Mouse (Mus musculus) MEL (cell line): ENCODE data around the gene Irf1. TPM values are rescaled to one million over a fixed set of nuclear protein-coding genes. Genes with fewer than 3 reads are reported as not detected.
A peak's percentile ranks its signal among the peaks of the same experiment; 100 is the strongest.

Experiments
- DNase-seq: peaks from one replicate; pipeline ENCODE4 v3.0.0; 2011; ENCODE audit warnings: low read depth, low spot score
- H3K27ac ChIP-seq: 2 replicates; pipeline ENCODE4 v1.5.1; 2012; ENCODE audit warnings: low read depth, mild to moderate bottlenecking, control low read depth, low read length, moderate library complexity; ENCODE audit not compliant: control insufficient read depth
- H3K27me3 ChIP-seq, 2 experiments: fragments of 150-350 bp in 1 of 2; sonication (generic) in 1 of 2; 2 replicates each; pipeline ENCODE4 v1.6.1; 2012; ENCODE audit warnings: low read length in 2 of 2, mild to moderate bottlenecking in 2 of 2, improper control_type of control experiment in 1 of 2, moderate library complexity in 1 of 2; ENCODE audit not compliant: insufficient read depth in 2 of 2, control insufficient read depth in 1 of 2
- H3K36me3 ChIP-seq, 2 experiments: 2 replicates each; pipeline ENCODE4 v1.6.1; 2012 to 2014; ENCODE audit warnings: low read length in 2 of 2, improper control_type of control experiment in 1 of 2, inconsistent platforms in 1 of 2, mild to moderate bottlenecking in 1 of 2; ENCODE audit not compliant: insufficient read depth in 2 of 2, control insufficient read depth in 1 of 2
- H3K4me1 ChIP-seq, 2 experiments: fragments of 150-350 bp in 1 of 2; sonication (generic) in 1 of 2; 2 replicates each; pipeline ENCODE4 v1.6.1; 2012; ENCODE audit warnings: low read length in 2 of 2, improper control_type of control experiment in 1 of 2, mild to moderate bottlenecking in 1 of 2; ENCODE audit not compliant: insufficient read depth in 2 of 2, control insufficient read depth in 1 of 2
- H3K4me3 ChIP-seq, 2 experiments: fragments of 150-350 bp in 1 of 2; sonication (generic) in 1 of 2; 2 replicates each; pipeline ENCODE4 v1.5.1; 2012; ENCODE audit warnings: low read depth in 2 of 2, low read length in 2 of 2, mild to moderate bottlenecking in 2 of 2, moderate library complexity in 2 of 2, control low read depth in 1 of 2, improper control_type of control experiment in 1 of 2; ENCODE audit not compliant: control insufficient read depth in 1 of 2, insufficient read depth in 1 of 2
- H3K79me2 ChIP-seq: 2 replicates; pipeline ENCODE4 v1.6.1; 2012; ENCODE audit warnings: mild to moderate bottlenecking, low read length, moderate library complexity; ENCODE audit not compliant: control insufficient read depth, poor library complexity, insufficient read depth
- H3K9ac ChIP-seq: 2 replicates; pipeline ENCODE4 v1.6.1; 2012; ENCODE audit warnings: low read depth, mild to moderate bottlenecking, control low read depth, low read length, moderate library complexity; ENCODE audit not compliant: control insufficient read depth, poor library complexity, severe bottlenecking
- H3K9me3 ChIP-seq: fragments of 150-350 bp; sonication (generic); replicated peaks from 2 replicates; pipeline ENCODE4 v1.6.1; 2012; ENCODE audit warnings: mild to moderate bottlenecking, low read length, improper control_type of control experiment, moderate library complexity; ENCODE audit not compliant: insufficient read depth
- BHLHE40 ChIP-seq: IDR thresholded peaks from 2 replicates; pipeline ENCODE4 v1.6.1; 2012; ENCODE audit warnings: low read depth, mild to moderate bottlenecking, inconsistent platforms, low read length, improper control_type of control experiment, borderline replicate concordance
- CTCF ChIP-seq, 3 experiments: IDR thresholded peaks in 2 of 3; conservative IDR thresholded peaks in 1 of 3; 2 replicates each; pipeline ENCODE4 v1.5.1; 2011 to 2012; ENCODE audit warnings: low read length in 3 of 3, low read depth in 2 of 3, mild to moderate bottlenecking in 2 of 3, improper control_type of control experiment in 1 of 3, inconsistent platforms in 1 of 3, mixed read lengths in 1 of 3, moderate library complexity in 1 of 3; ENCODE audit not compliant: control insufficient read depth in 1 of 3, insufficient read depth in 1 of 3, poor library complexity in 1 of 3, severe bottlenecking in 1 of 3
- E2F4 ChIP-seq: IDR thresholded peaks from 2 replicates; pipeline ENCODE4 v1.6.1; 2011; ENCODE audit warnings: low read depth, low read length, improper control_type of control experiment, borderline replicate concordance
- ELF1 ChIP-seq: IDR thresholded peaks from 2 replicates; pipeline ENCODE4 v1.6.1; 2014; ENCODE audit warnings: low read depth, mild to moderate bottlenecking, inconsistent platforms, low read length, improper control_type of control experiment, moderate library complexity
- EP300 ChIP-seq, 2 experiments: IDR thresholded peaks; 2 replicates each; pipeline ENCODE4 v1.6.1; 2011; ENCODE audit warnings: improper control_type of control experiment in 2 of 2, low read length in 2 of 2, low read depth in 1 of 2, mild to moderate bottlenecking in 1 of 2
- ETS1 ChIP-seq: IDR thresholded peaks from 2 replicates; pipeline ENCODE4 v1.6.1; 2012; ENCODE audit warnings: low read depth, mild to moderate bottlenecking, inconsistent platforms, low read length, improper control_type of control experiment, moderate library complexity
- GABPA ChIP-seq: IDR thresholded peaks from 2 replicates; pipeline ENCODE4 v1.6.1; 2012; ENCODE audit warnings: low read depth, mild to moderate bottlenecking, inconsistent platforms, low read length, improper control_type of control experiment, moderate library complexity
- GATA1 ChIP-seq: IDR thresholded peaks from 2 replicates; pipeline ENCODE4 v1.6.1; 2011; ENCODE audit warnings: low read depth, low read length, improper control_type of control experiment
- HCFC1 ChIP-seq: IDR thresholded peaks from 2 replicates; pipeline ENCODE4 v1.6.1; 2012; ENCODE audit warnings: low read depth, mild to moderate bottlenecking, inconsistent platforms, low read length, improper control_type of control experiment, moderate library complexity
- JUND ChIP-seq: IDR thresholded peaks from 2 replicates; pipeline ENCODE4 v1.6.1; 2011; ENCODE audit warnings: low read depth, mild to moderate bottlenecking, improper control_type of control experiment, low read length
- KAT2A ChIP-seq: conservative IDR thresholded peaks from 2 replicates; pipeline ENCODE4 v1.6.1; 2012; ENCODE audit warnings: low read depth, low read length, improper control_type of control experiment, inconsistent platforms
- MAFK ChIP-seq: IDR thresholded peaks from 2 replicates; pipeline ENCODE4 v1.6.1; 2011; ENCODE audit warnings: low read depth, mild to moderate bottlenecking, low read length, improper control_type of control experiment, borderline replicate concordance
- MAX ChIP-seq: IDR thresholded peaks from 2 replicates; pipeline ENCODE4 v1.6.1; 2011; ENCODE audit warnings: low read length, improper control_type of control experiment
- MEF2A ChIP-seq: IDR thresholded peaks from 2 replicates; pipeline ENCODE4 v1.6.1; 2014; ENCODE audit warnings: low read depth, mild to moderate bottlenecking, inconsistent platforms, low read length, improper control_type of control experiment; ENCODE audit not compliant: poor library complexity, insufficient replicate concordance, severe bottlenecking; ENCODE audit errors: extremely low read depth
- MXI1 ChIP-seq: IDR thresholded peaks from 2 replicates; pipeline ENCODE4 v1.6.1; 2011; ENCODE audit warnings: mild to moderate bottlenecking, low read depth, low read length, improper control_type of control experiment
- NELFE ChIP-seq: IDR thresholded peaks from 2 replicates; pipeline ENCODE4 v1.6.1; 2011; ENCODE audit warnings: low read depth, low read length, improper control_type of control experiment
- NRF1 ChIP-seq: IDR thresholded peaks from 2 replicates; pipeline ENCODE4 v1.6.1; 2014; ENCODE audit warnings: low read depth, mild to moderate bottlenecking, inconsistent platforms, low read length, improper control_type of control experiment, moderate library complexity; ENCODE audit not compliant: poor library complexity, insufficient read depth, severe bottlenecking
- POLR2A ChIP-seq, 2 experiments: IDR thresholded peaks; 2 replicates each; pipeline ENCODE4 v1.6.1; 2011 to 2012; ENCODE audit warnings: low read length in 2 of 2, mild to moderate bottlenecking in 2 of 2, control low read depth in 1 of 2, improper control_type of control experiment in 1 of 2, low read depth in 1 of 2, moderate library complexity in 1 of 2; ENCODE audit not compliant: control insufficient read depth in 1 of 2, insufficient read depth in 1 of 2, poor library complexity in 1 of 2
- POLR2AphosphoS2 ChIP-seq: IDR thresholded peaks from 2 replicates; pipeline ENCODE4 v1.6.1; 2011; ENCODE audit warnings: low read length, improper control_type of control experiment
- POLR2AphosphoS5 ChIP-seq: IDR thresholded peaks from 2 replicates; pipeline ENCODE4 v1.6.1; 2012; ENCODE audit warnings: low read depth, borderline replicate concordance, mild to moderate bottlenecking, inconsistent platforms, low read length, moderate library complexity, mixed read lengths
- RCOR1 ChIP-seq: IDR thresholded peaks from 2 replicates; pipeline ENCODE4 v1.6.1; 2012; ENCODE audit warnings: low read depth, mild to moderate bottlenecking, inconsistent platforms, low read length, improper control_type of control experiment
- SIN3A ChIP-seq: IDR thresholded peaks from 2 replicates; pipeline ENCODE4 v1.6.1; 2012; ENCODE audit warnings: low read length, improper control_type of control experiment, inconsistent platforms
- TAL1 ChIP-seq: IDR thresholded peaks from 2 replicates; pipeline ENCODE4 v1.6.1; 2012; ENCODE audit warnings: mild to moderate bottlenecking, inconsistent platforms, low read length, moderate library complexity, mixed read lengths
- UBTF ChIP-seq: IDR thresholded peaks from 2 replicates; pipeline ENCODE4 v1.6.1; 2012; ENCODE audit warnings: low read depth, mild to moderate bottlenecking, inconsistent platforms, low read length, improper control_type of control experiment, moderate library complexity, borderline replicate concordance; ENCODE audit not compliant: insufficient read depth
- USF1 ChIP-seq: IDR thresholded peaks from 2 replicates; pipeline ENCODE4 v1.6.1; 2014; ENCODE audit warnings: low read depth, mild to moderate bottlenecking, inconsistent platforms, low read length, improper control_type of control experiment, moderate library complexity
- ZC3H11A ChIP-seq: IDR thresholded peaks from 2 replicates; pipeline ENCODE4 v1.6.1; 2012; ENCODE audit warnings: low read depth, mild to moderate bottlenecking, inconsistent platforms, low read length, improper control_type of control experiment
- ZKSCAN1 ChIP-seq: IDR thresholded peaks from 2 replicates; pipeline ENCODE4 v1.6.1; 2012; ENCODE audit warnings: low read depth, mild to moderate bottlenecking, inconsistent platforms, low read length, improper control_type of control experiment, moderate library complexity
- ZMIZ1 ChIP-seq: IDR thresholded peaks from 2 replicates; pipeline ENCODE4 v1.6.1; 2012; ENCODE audit warnings: low read depth, mild to moderate bottlenecking, inconsistent platforms, low read length, improper control_type of control experiment, moderate library complexity
- ZNF384 ChIP-seq: IDR thresholded peaks from 2 replicates; pipeline ENCODE4 v1.6.1; 2012; ENCODE audit warnings: low read depth, mild to moderate bottlenecking, inconsistent platforms, low read length, improper control_type of control experiment
- polyA plus RNA-seq, 2 experiments: library from polyadenylated mRNA; stranded (reverse) in 1 of 2; unstranded in 1 of 2; fragments of >175 nt in 1 of 2; fragments of >200 nt in 1 of 2; gene quantifications; 2 replicates each; pipeline versions ENCODE4 v1.2.1 to v1.2.4; 2012; ENCODE audit warnings: low replicate concordance in 2 of 2, low read depth in 1 of 2; ENCODE audit not compliant: insufficient read length in 2 of 2, insufficient read depth in 1 of 2, missing spikeins in 1 of 2
- total RNA-seq: library from RNA; depleted of rRNA; stranded (reverse); fragments of 300-350 nt; gene quantifications from 2 replicates; pipeline ENCODE4 v1.2.3, GENCODE M21; 2012

The Irf1 gene
- total and polyA plus RNA-seq, 3 experiments, result 0.73 to 1.9 TPM; not detected in 1

DNA sequence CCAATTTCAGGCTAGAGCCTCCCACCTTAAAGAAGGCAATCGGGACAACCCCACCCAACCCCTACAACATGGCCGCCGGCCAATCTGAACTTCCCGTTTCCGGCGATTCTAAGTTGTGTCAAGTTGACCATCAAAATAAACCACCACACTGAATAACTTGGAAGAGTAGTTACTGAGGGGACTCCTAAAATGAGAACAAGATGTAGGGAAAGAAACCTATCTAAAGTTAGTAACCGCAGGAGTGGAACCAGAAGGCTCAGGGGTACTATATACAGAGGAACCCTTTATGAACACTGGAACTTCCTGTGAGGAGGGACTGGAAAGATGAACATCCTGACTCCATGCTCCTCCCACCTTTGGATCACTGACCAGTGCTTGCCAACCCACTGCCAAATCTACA is 38.4 kb upstream of the Irf1 start:
- H3K9ac ChIP-seq, result no peak overlapping the region
- DNase-seq, result peak; percentile 67
- H3K36me3 ChIP-seq, result peaks cover 0 to 30% of the 10 kb centered on the region in 2 experiments; a peak in 2 of 4 replicates
- no peaks in the 10 kb centered on the region; the same call in 1 of the 2 replicates for H3K79me2 ChIP-seq
- H3K4me1 ChIP-seq, result peaks cover 6 to 35% of the 10 kb centered on the region in 2 experiments
- no peaks in the 10 kb centered on the region for H3K27me3 ChIP-seq
- no peaks in the 10 kb centered on the region for H3K9me3 ChIP-seq
- TF ChIP-seq JUND (no peak), POLR2AphosphoS5 (no peak), ELF1 (0 out of 2 replicates have a peak, but pooled peaks have one; percentile 24), MXI1 (no peak; the same call in 1 of the 2 replicates), RCOR1 (peak; percentile 56), EP300 (IDR thresholded peaks at IDR 0.05; ENCODE audit: low read depth in 1 of 2, low read length in 2 of 2) (peak in 1 of 2 experiments; percentile 29; a peak in 1 of 4 replicates), HCFC1 (0 out of 2 replicates have a peak, but pooled peaks have one; percentile 54), UBTF (no peak), NELFE (no peak), ZKSCAN1 (no peak), BHLHE40 (no peak), MAX (no peak), SIN3A (no peak; the same call in 1 of the 2 replicates), ZMIZ1 (no peak)
- peak overlapping the region; percentile 25 for H3K27ac ChIP-seq
- H3K4me3 ChIP-seq, result peak overlapping the region; percentile 0 to 2; a peak in 2 of 4 replicates

- Histone ChIP-seq H3K9me3 (no peaks in the 10 kb centered on the region), H3K79me2 (no peaks in the 10 kb centered on the region; the same call in 1 of the 2 replicates), H3K27me3 (no peaks in the 10 kb centered on the region), H3K4me1 (peaks cover 6 to 40% of the 10 kb centered on the region in 2 experiments), H3K36me3 (peaks cover 0 to 35% of the 10 kb centered on the region in 2 experiments; a peak in 2 of 4 replicates), H3K27ac (peak overlapping the region; percentile 25), H3K4me3 (no peak overlapping the region; a peak in 1 of 4 replicates), H3K9ac (no peak overlapping the region; the same call in 1 of the 2 replicates)
- DNase-seq, result peak; percentile 70
- TF ChIP-seq NRF1 (no peak), ZMIZ1 (no peak), EP300 (IDR thresholded peaks at IDR 0.05; ENCODE audit: low read depth in 1 of 2, low read length in 2 of 2) (peak; percentile 77 to 80; a peak in 3 of 4 replicates), E2F4 (no peak), KAT2A (no peak), MAX (no peak), ETS1 (peak; percentile 84), MXI1 (0 out of 2 replicates have a peak, but pooled peaks have one; percentile 26), USF1 (no peak), POLR2AphosphoS2 (no peak), HCFC1 (no peak), SIN3A (peak; percentile 51; the same call in 1 of the 2 replicates), POLR2AphosphoS5 (no peak), ZNF384 (peak; percentile 94), MEF2A (no peak), ELF1 (peak; percentile 77; the same call in 1 of the 2 replicates), TAL1 (no peak), POLR2A (IDR thresholded peaks at IDR 0.05; ENCODE audit: control insufficient read depth in 1 of 2, insufficient read depth in 1 of 2, low read depth in 1 of 2, low read length in 2 of 2, poor library complexity in 1 of 2) (no peak), CTCF (IDR thresholded peaks at IDR 0.05 in 2 of 3, conservative IDR thresholded peaks at IDR 0.05 in 1 of 3; ENCODE audit: control insufficient read depth in 1 of 3, insufficient read depth in 1 of 3, low read depth in 2 of 3, low read length in 3 of 3, poor library complexity in 1 of 3, severe bottlenecking in 1 of 3) (no peak), ZC3H11A (no peak), ZKSCAN1 (no peak), MAFK (no peak), GATA1 (peak; percentile 94), GABPA (no peak)
Observed at GRCm38 (mm10) chr11:53732244-53732643, 37.6 kb upstream of the Irf1 start.
